Mouse (Mus musculus) T-helper 2 cell (primary cell): ENCODE measurements around the gene Syt6.

Experiments used
- in situ Hi-C: fragments of 300-600 bp; cut with MboI, MseI; formaldehyde crosslinking; loops from one replicate; pipeline ENCODE4 v1.15.1; 2025; ENCODE audit warnings: high pct_unique_total_duplicates

The Syt6 gene

DNA sequence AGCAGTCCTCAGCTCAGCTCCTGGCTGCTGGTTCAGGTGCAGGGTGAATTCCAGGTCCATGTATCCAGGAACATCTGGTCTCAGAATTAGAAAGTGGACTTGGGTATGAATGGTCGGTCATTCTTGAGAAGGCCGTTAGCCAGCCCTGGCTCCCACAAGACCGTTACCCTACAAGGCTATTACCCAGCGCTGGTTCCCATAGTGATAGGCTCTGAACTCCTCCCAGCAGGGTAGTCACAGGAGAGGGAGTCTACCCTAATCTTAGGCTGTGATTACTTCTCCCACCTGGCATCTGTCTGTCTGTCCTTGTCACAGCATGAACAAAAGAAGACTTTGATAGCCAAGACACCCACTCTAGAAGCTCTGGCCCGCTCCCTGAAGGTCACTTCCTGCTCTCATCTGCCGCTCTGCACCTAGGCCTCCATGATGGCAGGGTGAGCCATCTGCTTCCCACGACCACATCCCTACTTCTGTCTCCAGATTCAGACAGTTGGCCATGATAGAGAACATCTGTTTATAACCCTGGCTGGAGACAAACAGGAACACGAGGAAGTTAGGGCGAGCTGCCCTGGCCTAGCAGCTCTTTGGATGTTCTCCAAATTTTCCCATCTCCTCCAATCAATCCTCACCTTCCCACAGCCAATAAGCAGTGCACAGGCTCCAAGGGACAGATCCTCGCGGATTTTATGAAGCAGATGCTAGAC, 72.3 kb downstream of the Syt6 start:
- in situ Hi-C loops, result no loop called here

- in situ Hi-C loops, result no loop called here
These were observed 73.5 kb downstream of the Syt6 start for GRCm38 (mm10) chr3:103648486-103648885.

GRCm38 (mm10) chr3:103649716-103650115, 74.7 kb downstream of the Syt6 start:
- in situ Hi-C loops, result no loop called here

GRCm38 (mm10) chr3:103650406-103650805, 75.4 kb downstream of the Syt6 start:
- in situ Hi-C loops, result no loop called here

GRCm38 (mm10) chr3:103660012-103660411, 85.0 kb downstream of the Syt6 start:
- in situ Hi-C loops, result no loop called here

GRCm38 (mm10) chr3:103661714-103662113, 86.7 kb downstream of the Syt6 start:
- in situ Hi-C loops, result no loop called here

DNA sequence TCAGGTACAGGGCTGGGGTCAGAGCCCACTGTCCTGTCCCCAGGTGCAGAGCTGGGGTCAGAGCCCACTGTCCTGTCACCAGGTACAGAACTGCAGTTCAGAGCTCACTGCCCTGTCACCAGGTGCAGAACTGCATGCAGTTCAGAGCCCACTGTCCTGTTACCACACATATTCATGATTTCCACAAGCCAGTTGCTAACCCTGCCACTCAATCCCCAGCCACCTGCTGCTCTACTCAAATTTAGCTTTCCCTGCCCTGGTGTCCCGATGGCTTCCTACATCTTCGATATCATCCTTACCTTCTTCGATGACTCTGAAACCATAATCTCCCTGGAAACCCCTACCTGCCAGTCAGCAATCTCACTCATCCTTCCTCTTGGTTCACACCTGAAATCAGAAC, 88.4 kb downstream of the Syt6 start:
- in situ Hi-C loops, result no loop called here

DNA sequence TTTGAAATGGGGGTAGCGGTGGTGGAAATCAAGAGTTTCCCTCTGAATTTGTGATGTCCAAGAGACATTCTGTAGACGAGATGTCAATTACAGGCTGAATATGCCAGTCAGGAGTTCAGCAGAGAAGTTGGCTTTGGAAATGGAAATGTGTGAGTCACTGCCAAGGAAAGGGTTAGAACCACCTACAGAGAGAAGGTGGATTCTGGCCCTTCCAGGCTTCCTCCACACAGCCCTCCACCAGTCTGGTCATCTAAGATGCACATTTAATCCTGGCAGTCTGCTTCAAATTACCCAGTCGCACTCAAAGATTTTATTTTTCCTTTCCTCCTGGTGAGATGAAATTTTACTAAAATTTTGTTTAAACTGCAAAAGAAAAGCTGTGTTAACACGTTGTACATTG, 97.1 kb downstream of the Syt6 start:
- in situ Hi-C loops, result loop anchor here (5.0 kb wide), 1 partner anchor 50 kb away; no protein-coding TSS in a partner anchor

DNA sequence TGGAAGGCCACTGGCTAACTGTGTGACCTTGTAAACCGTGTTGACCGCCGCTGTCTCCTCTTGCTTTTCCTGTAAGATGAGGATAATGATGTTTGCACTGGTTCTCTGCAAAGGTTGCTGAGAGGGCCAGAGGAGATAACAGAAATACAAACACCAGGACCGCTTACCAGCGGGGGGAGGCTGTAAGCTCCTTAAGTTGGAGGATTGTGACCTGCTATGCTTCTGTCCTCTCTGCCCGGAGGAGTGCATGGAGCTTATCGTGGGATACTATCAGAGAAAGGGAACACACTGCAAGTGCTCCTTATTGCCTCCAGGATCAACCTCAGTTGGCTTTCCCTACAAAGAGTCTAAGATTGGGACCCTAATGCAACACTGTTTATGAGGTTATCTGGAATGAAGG, 97.7 kb downstream of the Syt6 start:
- in situ Hi-C loops, result loop anchor here (5.0 kb wide), 1 partner anchor 50 kb away; no protein-coding TSS in a partner anchor

DNA sequence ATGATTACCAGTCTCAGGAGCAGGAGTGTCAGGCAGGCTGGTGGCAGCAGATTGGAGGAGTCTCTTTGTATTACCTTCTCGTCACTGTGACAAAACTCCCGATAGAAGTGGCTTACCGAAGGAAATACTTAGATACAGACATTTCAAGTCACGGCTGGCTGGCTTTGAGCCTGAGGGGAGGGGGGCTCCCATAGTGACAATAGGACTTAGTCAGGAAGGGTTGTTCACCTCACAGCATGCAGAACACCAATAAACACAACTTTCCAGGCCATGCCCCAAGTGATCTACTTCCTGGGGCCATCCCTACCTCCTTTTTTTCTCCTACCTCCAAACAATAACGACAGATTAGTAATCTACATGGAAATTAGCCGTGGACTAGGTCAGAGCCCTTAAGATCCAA, 103.8 kb downstream of the Syt6 start:
- in situ Hi-C loops, result no loop called here

DNA sequence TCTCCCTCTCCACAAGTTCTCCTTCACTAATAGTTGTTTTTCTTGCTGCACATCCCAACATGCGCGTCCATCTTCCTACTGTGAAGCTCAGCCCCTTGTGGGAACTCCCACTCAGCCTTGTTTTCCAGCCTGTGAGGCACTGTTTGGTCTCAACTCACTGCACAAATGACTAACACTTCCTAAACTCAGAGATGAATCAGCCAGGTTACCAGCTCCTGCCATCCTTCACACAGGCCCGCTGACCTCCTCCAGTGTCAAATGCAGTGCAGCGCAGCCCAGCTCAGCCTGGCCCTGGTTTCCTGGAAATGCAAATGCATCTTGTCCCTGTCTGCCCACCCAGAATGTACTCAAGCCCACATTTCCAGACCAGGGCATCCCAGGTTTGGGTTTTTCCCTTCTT, 107.4 kb downstream of the Syt6 start:
- in situ Hi-C loops, result no loop called here

DNA sequence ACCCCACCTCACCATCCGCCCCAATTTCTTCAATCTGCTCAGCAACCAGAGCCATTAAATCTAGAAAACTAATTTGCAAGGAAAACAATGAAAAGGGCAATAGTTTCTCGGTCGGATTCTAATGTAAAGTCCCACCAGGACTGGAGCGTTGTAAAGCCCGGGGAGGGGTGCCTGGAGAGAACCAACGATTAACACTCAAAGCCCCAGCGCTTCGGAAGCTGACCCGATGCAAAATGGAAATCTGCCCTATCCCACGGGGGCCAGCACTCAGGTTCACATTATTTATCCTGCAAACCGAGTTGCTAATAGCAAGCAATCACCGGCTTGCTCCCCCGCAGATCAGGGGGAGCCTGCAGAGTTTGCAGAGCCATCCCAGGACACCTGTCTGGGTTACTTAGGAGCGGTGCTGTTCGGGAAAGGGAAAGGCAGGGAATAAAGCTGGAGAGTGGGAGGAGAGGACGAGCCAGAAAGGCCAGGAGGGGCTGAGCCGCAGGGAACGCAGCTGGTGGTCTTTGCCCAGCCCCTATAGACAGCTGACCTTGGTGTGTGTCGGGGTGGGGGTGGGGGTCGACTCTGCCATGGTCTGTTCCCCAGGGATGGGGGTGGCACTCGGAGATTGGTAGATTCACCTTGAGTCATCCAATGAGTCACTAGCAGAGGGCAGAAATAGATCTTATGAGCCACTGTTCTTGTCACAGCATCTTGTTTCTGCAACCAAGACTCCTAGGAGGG, 108.4 kb downstream of the Syt6 start:
- in situ Hi-C loops, result no loop called here

- in situ Hi-C loops, result no loop called here
These were observed 108.9 kb downstream of the Syt6 start for GRCm38 (mm10) chr3:103683966-103684319.

- in situ Hi-C loops, result no loop called here
These were observed 114.0 kb downstream of the Syt6 start for GRCm38 (mm10) chr3:103689043-103689442.

GRCm38 (mm10) chr3:103690506-103690905, 115.5 kb downstream of the Syt6 start:
- in situ Hi-C loops, result no loop called here
